Mouse (Mus musculus) heart, embryonic 13.5 days (tissue): ENCODE measurements around the gene Vsig10l. TPM values are rescaled to one million over a fixed set of nuclear protein-coding genes. Genes with fewer than 3 reads are reported as not detected.

Experiments used
- ATAC-seq: fragments of 200-750 bp; cut with Nextera tagmentation; 2 replicates; pipeline ENCODE4 v1.8.0; 2017; ENCODE audit warnings: moderate TSS enrichment; ENCODE audit not compliant: insufficient number of reproducible peaks, low FRiP score, low TSS enrichment; ENCODE audit errors: extremely low read depth
- H3K27ac ChIP-seq: fragments of 300-500 bp; sonication (generic); replicated peaks from 2 replicates; pipeline ENCODE4 v1.5.1; 2015; ENCODE audit warnings: moderate library complexity, mild to moderate bottlenecking, inconsistent platforms
- H3K27me3 ChIP-seq: fragments of 300-500 bp; sonication (generic); replicated peaks from 2 replicates; pipeline ENCODE4 v1.6.1; 2015; ENCODE audit warnings: mild to moderate bottlenecking, inconsistent platforms
- H3K36me3 ChIP-seq: fragments of 300-500 bp; sonication (generic); 2 replicates; pipeline ENCODE4 v1.6.1; 2015; ENCODE audit warnings: mild to moderate bottlenecking, inconsistent platforms
- H3K4me1 ChIP-seq: fragments of 300-500 bp; sonication (generic); 2 replicates; pipeline ENCODE4 v1.6.1; 2015; ENCODE audit warnings: inconsistent platforms
- H3K4me2 ChIP-seq: fragments of 300-500 bp; sonication (generic); 2 replicates; pipeline ENCODE4 v1.6.1; 2015; ENCODE audit warnings: inconsistent platforms, mild to moderate bottlenecking, moderate library complexity
- H3K4me3 ChIP-seq: fragments of 300-500 bp; sonication (generic); 2 replicates; pipeline ENCODE4 v1.5.1; 2015; ENCODE audit warnings: moderate library complexity, mild to moderate bottlenecking, inconsistent platforms
- H3K9ac ChIP-seq: fragments of 300-500 bp; sonication (generic); 2 replicates; pipeline ENCODE4 v1.6.1; 2015; ENCODE audit warnings: inconsistent platforms, mild to moderate bottlenecking, moderate library complexity
- H3K9me3 ChIP-seq: fragments of 300-500 bp; sonication (generic); 2 replicates; pipeline ENCODE4 v1.6.1; 2016; ENCODE audit warnings: inconsistent platforms
- WGBS: fragments of 180-500 bp; shearing (Covaris S2); methylation state at CpG from one replicate; pipeline ENCODE4 v1.1.7; 2015; ENCODE audit warnings: mixed read lengths; 5-methylcytosine and 5-hydroxymethylcytosine counted together
- microRNA-seq: library from miRNA; unstranded; fragments of <30 nt; microRNA quantifications from one replicate; pipeline ENCODE4, GENCODE M21; 2016
- polyA plus RNA-seq: library from polyadenylated mRNA; unstranded; fragments of >200 nt; fragmentation: Nextera tagmentation; extraction: Ambion mirVana; gene quantifications from 2 replicates; pipeline ENCODE4 v1.2.1, GENCODE M21; 2015

The Vsig10l gene
- polyA plus RNA-seq, 1 experiment from 2014 or later, result 2.2 TPM

- no peaks in the 10 kb centered on the region for H3K36me3 ChIP-seq
- peaks cover 9% of the 10 kb centered on the region; the same call in 1 of the 2 replicates for H3K4me1 ChIP-seq
- H3K9me3 ChIP-seq, result no peaks in the 10 kb centered on the region
- WGBS, result 2% methylated on average over 11 of the region's 41 CpGs
- peaks cover 68% of the 10 kb centered on the region for H3K27me3 ChIP-seq
- no peak within 1 kb of the TSS for H3K27ac ChIP-seq
- H3K4me3 ChIP-seq, result peak within 1 kb of the TSS; percentile 49
- peak within 1 kb of the TSS; percentile 70 for H3K9ac ChIP-seq
- ATAC-seq, result no peak
- H3K4me2 ChIP-seq, result peak within 1 kb of the TSS; percentile 68
These were observed 26.7 kb downstream of the Vsig10l start, which contains the start of gene Iglon5 for GRCm38 (mm10) chr7:43489631-43490125. Gene Iglon5 (minus strand): TSS chr7:43490075.

DNA sequence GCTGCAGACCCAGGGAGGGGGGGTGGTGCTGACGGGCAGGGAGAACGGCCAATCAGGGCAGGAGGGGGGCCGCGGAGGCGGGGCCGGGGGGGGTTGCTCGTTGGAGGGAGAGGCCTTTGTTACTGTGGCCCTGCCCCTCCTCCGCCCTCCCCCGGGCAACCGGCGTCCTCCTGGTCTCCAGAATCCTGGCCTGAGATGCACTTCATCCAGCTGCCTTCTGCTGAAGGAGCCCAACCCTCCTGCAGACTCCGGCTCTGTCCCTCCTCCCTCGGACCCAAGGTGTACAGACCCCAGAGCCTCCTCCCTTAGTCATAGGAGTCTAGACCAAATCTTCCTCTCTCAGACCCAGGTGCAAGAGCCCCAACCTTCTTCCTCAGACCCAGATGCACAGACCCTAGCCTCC is 27.2 kb downstream of the Vsig10l start:
- 0 out of 2 replicates have a peak, but pooled peaks have one; percentile 40 for ATAC-seq
- H3K27ac ChIP-seq, result no peak overlapping the region
- 2% methylated on average over 11 of the region's 13 CpGs for WGBS
- peak overlapping the region; percentile 68 for H3K4me2 ChIP-seq
- H3K4me3 ChIP-seq, result peak overlapping the region; percentile 49
- no peaks in the 10 kb centered on the region for H3K36me3 ChIP-seq
- peaks cover 9% of the 10 kb centered on the region; the same call in 1 of the 2 replicates for H3K4me1 ChIP-seq
- H3K9me3 ChIP-seq, result no peaks in the 10 kb centered on the region
- H3K9ac ChIP-seq, result peak overlapping the region; percentile 70
- H3K27me3 ChIP-seq, result peaks cover 73% of the 10 kb centered on the region

- Histone ChIP-seq H3K27ac (no peak overlapping the region), H3K36me3 (no peaks in the 10 kb centered on the region), H3K4me2 (no peak overlapping the region), H3K4me3 (no peak overlapping the region), H3K9me3 (no peaks in the 10 kb centered on the region), H3K27me3 (peaks cover 79% of the 10 kb centered on the region), H3K4me1 (peaks cover 9% of the 10 kb centered on the region; the same call in 1 of the 2 replicates), H3K9ac (no peak overlapping the region)
- 51% methylated on average over 9 of the region's 9 CpGs for WGBS
- no peak for ATAC-seq
These were observed 27.9 kb downstream of the Vsig10l start for GRCm38 (mm10) chr7:43490861-43491260.

DNA sequence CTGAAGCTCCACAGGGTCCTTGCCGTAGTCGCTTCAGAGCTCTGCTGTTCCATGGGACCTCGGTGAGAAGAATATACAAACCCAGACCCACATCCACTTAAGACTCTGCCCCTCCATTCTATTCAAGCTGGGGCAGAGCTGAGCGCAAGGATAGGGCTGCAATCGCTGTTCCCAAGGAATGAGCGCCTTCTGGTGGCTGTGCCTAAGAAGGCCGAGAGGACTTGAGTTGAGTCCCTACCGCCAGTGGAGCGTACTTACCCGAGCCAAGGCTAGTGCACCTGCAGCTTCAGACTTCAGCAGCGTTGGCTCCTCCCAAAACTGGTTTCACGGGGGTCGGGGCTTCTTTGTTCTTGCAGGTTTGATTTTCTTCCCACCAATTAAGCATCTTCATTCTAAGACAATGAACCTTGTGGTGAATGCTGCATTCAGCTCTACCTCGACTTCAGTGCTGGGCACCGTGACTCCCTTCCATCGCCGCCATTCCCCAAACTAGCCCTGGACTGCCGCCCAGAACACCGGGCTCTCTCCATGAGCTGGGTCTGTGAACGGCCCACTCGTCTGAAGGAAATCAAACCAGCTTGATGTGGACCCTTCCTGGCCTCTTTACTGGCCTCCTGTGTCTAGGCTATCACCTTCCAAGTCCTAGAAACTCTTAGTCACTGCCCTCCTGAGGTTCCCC is 32.5 kb downstream of the Vsig10l start:
- Histone ChIP-seq H3K4me3 (no peak overlapping the region), H3K4me2 (no peak overlapping the region), H3K27ac (no peak overlapping the region), H3K36me3 (no peaks in the 10 kb centered on the region), H3K4me1 (no peaks in the 10 kb centered on the region), H3K9me3 (no peaks in the 10 kb centered on the region), H3K9ac (no peak overlapping the region), H3K27me3 (peaks cover 51% of the 10 kb centered on the region)
- no peak for ATAC-seq
- 16% methylated on average over 21 of the region's 21 CpGs for WGBS

DNA sequence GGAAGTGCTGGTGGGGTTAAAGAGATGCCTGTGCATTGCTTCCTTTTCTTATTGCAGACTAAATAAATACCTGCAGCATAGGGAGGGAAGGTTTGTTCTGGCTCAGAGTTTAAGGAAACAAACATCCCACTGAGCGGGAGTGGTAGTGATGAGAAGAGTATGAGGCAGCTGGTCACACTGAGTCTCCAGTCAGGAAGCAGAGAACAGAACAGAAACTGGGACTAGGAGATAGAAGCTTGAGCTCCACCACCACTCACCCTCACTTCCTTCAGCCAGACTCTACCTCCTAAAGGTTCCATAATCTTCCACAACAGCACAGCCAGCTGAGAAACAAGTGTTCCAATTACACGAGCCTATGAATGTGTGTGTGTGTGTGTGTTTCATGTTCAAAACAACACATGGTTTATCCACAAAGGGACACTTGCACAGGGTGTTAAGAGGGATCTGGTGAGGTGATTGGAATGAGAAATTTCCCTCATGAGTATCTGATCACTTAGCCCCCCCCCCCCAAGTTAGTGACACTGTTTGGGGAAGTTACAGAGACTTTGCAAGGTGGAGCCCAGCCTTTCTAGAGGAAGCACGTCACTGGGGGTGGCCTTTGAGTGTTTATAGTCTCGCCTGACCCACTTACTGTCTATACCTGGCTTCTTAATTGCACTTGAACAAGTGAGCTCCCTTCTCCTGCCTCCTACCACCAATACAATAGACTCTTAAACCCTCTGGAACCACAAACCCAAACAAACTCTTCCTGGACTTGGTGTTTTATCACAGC is 48.9 kb downstream of the Vsig10l start:
- H3K27ac ChIP-seq, result no peak overlapping the region
- no peak overlapping the region for H3K4me3 ChIP-seq
- H3K36me3 ChIP-seq, result no peaks in the 10 kb centered on the region
- no peaks in the 10 kb centered on the region for H3K27me3 ChIP-seq
- no peaks in the 10 kb centered on the region for H3K9me3 ChIP-seq
- H3K4me2 ChIP-seq, result no peak overlapping the region
- 39% methylated on average over 4 of the region's 4 CpGs for WGBS
- no peak for ATAC-seq
- H3K9ac ChIP-seq, result no peak overlapping the region
- no peaks in the 10 kb centered on the region for H3K4me1 ChIP-seq

- no peak overlapping the region for H3K27ac ChIP-seq
- no peak overlapping the region for H3K4me3 ChIP-seq
- WGBS, result 64% methylated on average over 4 of the region's 4 CpGs
- no peaks in the 10 kb centered on the region for H3K27me3 ChIP-seq
- ATAC-seq, result no peak
- H3K4me2 ChIP-seq, result no peak overlapping the region
- H3K36me3 ChIP-seq, result no peaks in the 10 kb centered on the region
- no peak overlapping the region for H3K9ac ChIP-seq
- H3K4me1 ChIP-seq, result no peaks in the 10 kb centered on the region
- no peaks in the 10 kb centered on the region for H3K9me3 ChIP-seq
These were observed 49.6 kb downstream of the Vsig10l start for GRCm38 (mm10) chr7:43512519-43512918.

- no peaks in the 10 kb centered on the region for H3K9me3 ChIP-seq
- 69% methylated on average over 5 of the region's 5 CpGs for WGBS
- ATAC-seq, result no peak
- no peaks in the 10 kb centered on the region for H3K4me1 ChIP-seq
- H3K4me2 ChIP-seq, result no peak overlapping the region
- H3K9ac ChIP-seq, result no peak overlapping the region
- H3K27me3 ChIP-seq, result no peaks in the 10 kb centered on the region
- H3K36me3 ChIP-seq, result no peaks in the 10 kb centered on the region
- no peak overlapping the region for H3K4me3 ChIP-seq
- H3K27ac ChIP-seq, result no peak overlapping the region
These were observed 52.1 kb downstream of the Vsig10l start for GRCm38 (mm10) chr7:43515076-43515475.

DNA sequence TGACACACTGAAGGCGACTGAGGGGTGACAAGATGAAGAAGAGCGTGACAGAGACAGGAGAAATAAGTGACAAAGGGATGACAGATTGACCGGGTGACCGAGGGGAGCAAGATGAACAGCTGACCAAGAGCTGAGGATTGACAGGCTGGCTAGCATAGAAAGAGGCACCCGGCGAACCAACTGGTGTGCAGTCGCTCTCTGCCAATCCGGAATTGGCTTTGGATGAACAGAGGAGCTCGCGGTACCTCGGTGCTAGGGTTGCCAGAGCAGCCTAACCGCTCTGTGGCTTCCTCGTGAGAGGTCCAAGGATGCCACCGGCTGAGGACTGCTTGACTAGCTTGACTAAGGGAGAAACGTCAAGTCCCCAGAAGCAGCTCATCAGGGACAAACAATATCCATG is 55.4 kb downstream of the Vsig10l start:
- no peak overlapping the region for H3K4me3 ChIP-seq
- H3K4me1 ChIP-seq, result no peaks in the 10 kb centered on the region
- no peak overlapping the region for H3K9ac ChIP-seq
- H3K4me2 ChIP-seq, result no peak overlapping the region
- ATAC-seq, result no peak
- no peaks in the 10 kb centered on the region for H3K9me3 ChIP-seq
- H3K36me3 ChIP-seq, result no peaks in the 10 kb centered on the region
- no peaks in the 10 kb centered on the region for H3K27me3 ChIP-seq
- H3K27ac ChIP-seq, result no peak overlapping the region
- whole genome bisulfite sequencing, result 83% methylated on average over 15 of the region's 15 CpGs

Small RNA genes lying within 50 kb of the gene (microRNA-seq; reads per million reads assigned to microRNA genes)
- 1.8 reads per million for gene Mir7051

Other genes with a start within 250 kb of the Vsig10l start
- gene Zfp715, start 149.9 kb upstream of the Vsig10l start, polyA plus RNA-seq, result 8.2 and 8.8 TPM in 2 replicates
- 0.17 TPM in 1 of 2 replicates, not detected in the other for gene Siglecf, start 111.8 kb upstream of the Vsig10l start, polyA plus RNA-seq
- gene Siglecg, start 54.9 kb upstream of the Vsig10l start, polyA plus RNA-seq, result 0.08 and 0.19 TPM in 2 replicates
- 0.34 TPM in 1 of 2 replicates, not detected in the other for gene Lim2, start 35.5 kb upstream of the Vsig10l start, polyA plus RNA-seq
- gene Nkg7, start 26.1 kb upstream of the Vsig10l start, polyA plus RNA-seq, result 0.85 and 1.4 TPM in 2 replicates
- not detected in 2 replicates for gene Cldnd2, start 22.4 kb upstream of the Vsig10l start, polyA plus RNA-seq
- 513 and 605 TPM in 2 replicates for gene Etfb, start 19.1 kb upstream of the Vsig10l start, polyA plus RNA-seq
- 0.32 and 0.33 TPM in 2 replicates for gene Gm45233, start 19.0 kb upstream of the Vsig10l start, polyA plus RNA-seq
- gene Iglon5, start 26.9 kb downstream of the Vsig10l start, polyA plus RNA-seq, result 0.09 and 0.12 TPM in 2 replicates
- gene 4931406B18Rik, start 42.8 kb downstream of the Vsig10l start, polyA plus RNA-seq, result not detected in 2 replicates
- 0.68 and 1.1 TPM in 2 replicates for gene Cd33, start 81.3 kb downstream of the Vsig10l start, polyA plus RNA-seq
- 1.2 and 1.3 TPM in 2 replicates for gene Zfp658, start 99.1 kb downstream of the Vsig10l start, polyA plus RNA-seq
- 7.0 TPM in 2 replicates for gene Zfp719, start 116.5 kb downstream of the Vsig10l start, polyA plus RNA-seq
- gene Zfp819, start 144.0 kb downstream of the Vsig10l start, polyA plus RNA-seq, result not detected in 2 replicates
- gene Ceacam18, start 171.6 kb downstream of the Vsig10l start, polyA plus RNA-seq, result not detected in 2 replicates
- 0.41 and 0.52 TPM in 2 replicates for gene Siglece, start 197.0 kb downstream of the Vsig10l start, polyA plus RNA-seq
- 6.3 and 6.8 TPM in 2 replicates for gene Ctu1, start 208.9 kb downstream of the Vsig10l start, polyA plus RNA-seq
- gene Klk14, start 227.3 kb downstream of the Vsig10l start, polyA plus RNA-seq, result not detected in 2 replicates
- 0.20 TPM in 1 of 2 replicates, not detected in the other for gene Klk13, start 249.4 kb downstream of the Vsig10l start, polyA plus RNA-seq